Mouse (Mus musculus) neural tube, embryonic 11.5 days (tissue): ENCODE results near the gene Fam131c. TPM values are rescaled to one million over a fixed set of nuclear protein-coding genes. Genes with fewer than 3 reads are reported as not detected.

Experiments
- ATAC-seq: fragments of 200-750 bp; cut with Nextera tagmentation; 2 replicates; pipeline ENCODE4 v1.8.0; 2017; ENCODE audit warnings: moderate number of reproducible peaks, mild to moderate bottlenecking, moderate TSS enrichment, moderate library complexity; ENCODE audit not compliant: insufficient read depth, low FRiP score, low TSS enrichment
- DNase-seq: peaks from one replicate; pipeline ENCODE4 v3.0.0-alpha.2; 2015; ENCODE audit warnings: low spot score
- H3K27ac ChIP-seq: fragments of 300-500 bp; sonication (generic); 2 replicates; pipeline ENCODE4 v1.5.1; 2014; ENCODE audit warnings: low read depth, mild to moderate bottlenecking, low read length
- H3K27me3 ChIP-seq: fragments of 300-500 bp; sonication (generic); 2 replicates; pipeline ENCODE4 v1.6.1; 2014; ENCODE audit warnings: mild to moderate bottlenecking, low read length, mixed read lengths; ENCODE audit not compliant: control insufficient read depth, insufficient read depth
- H3K36me3 ChIP-seq: fragments of 300-500 bp; sonication (generic); 2 replicates; pipeline ENCODE4 v1.6.1; 2014; ENCODE audit warnings: mild to moderate bottlenecking, low read length, moderate library complexity, mixed read lengths; ENCODE audit not compliant: control insufficient read depth, insufficient read depth
- H3K4me1 ChIP-seq: fragments of 300-500 bp; sonication (generic); 2 replicates; pipeline ENCODE4 v1.6.1; 2014; ENCODE audit warnings: low read length, mixed read lengths; ENCODE audit not compliant: control insufficient read depth, insufficient read depth
- H3K4me2 ChIP-seq: fragments of 300-500 bp; sonication (generic); 2 replicates; pipeline ENCODE4 v1.6.1; 2014; ENCODE audit warnings: low read depth, mild to moderate bottlenecking, moderate library complexity
- H3K4me3 ChIP-seq: fragments of 300-500 bp; sonication (generic); 2 replicates; pipeline ENCODE4 v1.5.1; 2014; ENCODE audit warnings: low read depth, low read length
- H3K9ac ChIP-seq: fragments of 300-500 bp; sonication (generic); 2 replicates; pipeline ENCODE4 v1.6.1; 2014; ENCODE audit warnings: mild to moderate bottlenecking, low read length
- H3K9me3 ChIP-seq: fragments of 300-500 bp; sonication (generic); 2 replicates; pipeline ENCODE4 v1.6.1; 2016; ENCODE audit warnings: low read length; ENCODE audit not compliant: control insufficient read depth
- WGBS: fragments of 180-500 bp; shearing (Covaris S2); extraction: QIAGEN DNeasy Blood & Tissue Kit; methylation state at CpG from one replicate; pipeline ENCODE4 v1.1.7; 2014; 5-methylcytosine and 5-hydroxymethylcytosine counted together
- polyA plus RNA-seq: library from polyadenylated mRNA; unstranded; fragments of >200 nt; fragmentation: Nextera tagmentation; extraction: Ambion mirVana; gene quantifications from 2 replicates; pipeline ENCODE4 v1.2.1, GENCODE M21; 2014

Gene Fam131c
- polyA plus RNA-seq, 1 experiment from 2014 or later = 0.85 TPM

GRCm38 (mm10) chr4:141406516-141407299 is 38.7 kb downstream of the Fam131c start:
- H3K4me3 ChIP-seq = no peak overlapping the region
- no peak overlapping the region for H3K9ac ChIP-seq
- DNase-seq (no peak), ATAC-seq (no peak)
- H3K4me1 ChIP-seq = no peaks in the 10 kb centered on the region
- H3K27ac ChIP-seq = no peak overlapping the region
- WGBS = 48% methylated on average over 12 of the region's 14 CpGs
- no peak overlapping the region for H3K4me2 ChIP-seq
- no peaks in the 10 kb centered on the region for H3K36me3 ChIP-seq
- peaks cover 5% of the 10 kb centered on the region; the same call in 1 of the 2 replicates for H3K27me3 ChIP-seq
- no peaks in the 10 kb centered on the region for H3K9me3 ChIP-seq

- Histone ChIP-seq H3K27ac (no peak overlapping the region), H3K4me1 (no peaks in the 10 kb centered on the region), H3K9ac (no peak overlapping the region), H3K4me2 (no peak overlapping the region), H3K4me3 (no peak overlapping the region), H3K36me3 (no peaks in the 10 kb centered on the region), H3K27me3 (peaks cover 5% of the 10 kb centered on the region; the same call in 1 of the 2 replicates), H3K9me3 (no peaks in the 10 kb centered on the region)
- no peak for DNase-seq
- ATAC-seq = no peak
- 88% methylated on average over 3 of the region's 3 CpGs for WGBS
Measured at GRCm38 (mm10) chr4:141408577-141408976, 40.6 kb downstream of the Fam131c start.

GRCm38 (mm10) chr4:141411430-141411992 is 43.5 kb downstream of the Fam131c start:
- Histone ChIP-seq H3K27ac (no peak overlapping the region), H3K9me3 (no peaks in the 10 kb centered on the region), H3K27me3 (no peaks in the 10 kb centered on the region), H3K4me3 (no peak overlapping the region), H3K36me3 (no peaks in the 10 kb centered on the region), H3K4me1 (no peaks in the 10 kb centered on the region), H3K4me2 (no peak overlapping the region), H3K9ac (no peak overlapping the region)
- 21% methylated on average over 22 of the region's 22 CpGs for WGBS
- DNase-seq = no peak
- ATAC-seq = no peak

GRCm38 (mm10) chr4:141415924-141416323 is 47.9 kb downstream of the Fam131c start, which contains the start of gene Clcnkb:
Gene Clcnkb (minus strand): TSS chr4:141416014.
- no peak within 1 kb of the TSS for H3K4me3 ChIP-seq
- no peak within 1 kb of the TSS for H3K27ac ChIP-seq
- ATAC-seq = no peak
- H3K27me3 ChIP-seq = no peaks in the 10 kb centered on the region
- H3K36me3 ChIP-seq = no peaks in the 10 kb centered on the region
- H3K9ac ChIP-seq = no peak within 1 kb of the TSS
- no peaks in the 10 kb centered on the region for H3K9me3 ChIP-seq
- no peaks in the 10 kb centered on the region for H3K4me1 ChIP-seq
- H3K4me2 ChIP-seq = no peak within 1 kb of the TSS
- 69% methylated on average over 7 of the region's 7 CpGs for WGBS
- no peak for DNase-seq

- Histone ChIP-seq H3K4me2 (no peak overlapping the region), H3K36me3 (no peaks in the 10 kb centered on the region), H3K9me3 (no peaks in the 10 kb centered on the region), H3K27ac (no peak overlapping the region), H3K9ac (no peak overlapping the region), H3K4me3 (no peak overlapping the region), H3K4me1 (no peaks in the 10 kb centered on the region), H3K27me3 (no peaks in the 10 kb centered on the region; the same call in 1 of the 2 replicates)
- ATAC-seq = no peak
- no peak for DNase-seq
- 68% methylated on average over 27 of the region's 27 CpGs for WGBS
Measured at GRCm38 (mm10) chr4:141419398-141420191, 51.6 kb downstream of the Fam131c start.

GRCm38 (mm10) chr4:141420192-141420829 is 52.3 kb downstream of the Fam131c start, which contains the start of gene Hspb7:
Gene Hspb7 (plus strand): TSS chr4:141420779.
- Histone ChIP-seq H3K4me2 (no peak within 1 kb of the TSS), H3K4me3 (no peak within 1 kb of the TSS), H3K9me3 (no peaks in the 10 kb centered on the region), H3K4me1 (0 out of 2 replicates have a peak, but pooled peaks cover under 1% of the 10 kb centered on the region), H3K9ac (no peak within 1 kb of the TSS), H3K27ac (no peak within 1 kb of the TSS), H3K36me3 (no peaks in the 10 kb centered on the region), H3K27me3 (peaks cover 4% of the 10 kb centered on the region; the same call in 1 of the 2 replicates)
- DNase-seq (no peak), ATAC-seq (no peak)
- WGBS = 61% methylated on average over 9 of the region's 9 CpGs

GRCm38 (mm10) chr4:141420886-141421285 is 52.9 kb downstream of the Fam131c start:
- Histone ChIP-seq H3K4me1 (0 out of 2 replicates have a peak, but pooled peaks cover 3% of the 10 kb centered on the region), H3K36me3 (no peaks in the 10 kb centered on the region), H3K9ac (no peak overlapping the region), H3K27ac (no peak overlapping the region), H3K4me2 (no peak overlapping the region), H3K4me3 (no peak overlapping the region), H3K27me3 (peaks cover 9% of the 10 kb centered on the region; the same call in 1 of the 2 replicates), H3K9me3 (no peaks in the 10 kb centered on the region)
- DNase-seq (no peak), ATAC-seq (no peak)
- 56% methylated on average over 9 of the region's 9 CpGs for WGBS

- 76% methylated on average over 14 of the region's 14 CpGs for WGBS
- 0 out of 2 replicates have a peak, but pooled peaks cover 3% of the 10 kb centered on the region for H3K4me1 ChIP-seq
- DNase-seq (no peak), ATAC-seq (no peak)
- H3K36me3 ChIP-seq = no peaks in the 10 kb centered on the region
- H3K27me3 ChIP-seq = peaks cover 9% of the 10 kb centered on the region; the same call in 1 of the 2 replicates
- no peak overlapping the region for H3K27ac ChIP-seq
- H3K9ac ChIP-seq = no peak overlapping the region
- H3K4me2 ChIP-seq = no peak overlapping the region
- H3K9me3 ChIP-seq = no peaks in the 10 kb centered on the region
- no peak overlapping the region for H3K4me3 ChIP-seq
Measured at GRCm38 (mm10) chr4:141421423-141421822, 53.4 kb downstream of the Fam131c start.
